Mouse (Mus musculus): ENCODE measurements around the gene Xpr1.

The Xpr1 gene

GRCm38 (mm10) chr1:155407697-155408576 is 9.3 kb downstream of the Xpr1 start:
- DNase-seq (ENCODE audit: extremely low read depth, low read depth, low spot score), result no peak

- no peak for DNase-seq (ENCODE audit: extremely low read depth, low read depth, low spot score)
These were observed 17.2 kb downstream of the Xpr1 start for GRCm38 (mm10) chr1:155400056-155400455.

- DNase-seq (ENCODE audit: extremely low read depth, low read depth, low spot score), result no peak
These were observed 22.4 kb downstream of the Xpr1 start for GRCm38 (mm10) chr1:155394829-155395228.

- DNase-seq (ENCODE audit: extremely low read depth, low read depth, low spot score), result no peak
These were observed 23.2 kb downstream of the Xpr1 start for GRCm38 (mm10) chr1:155394021-155394420.

- no peak for DNase-seq (ENCODE audit: extremely low read depth, low read depth, low spot score)
These were observed 24.4 kb downstream of the Xpr1 start for GRCm38 (mm10) chr1:155392825-155393224.

DNA sequence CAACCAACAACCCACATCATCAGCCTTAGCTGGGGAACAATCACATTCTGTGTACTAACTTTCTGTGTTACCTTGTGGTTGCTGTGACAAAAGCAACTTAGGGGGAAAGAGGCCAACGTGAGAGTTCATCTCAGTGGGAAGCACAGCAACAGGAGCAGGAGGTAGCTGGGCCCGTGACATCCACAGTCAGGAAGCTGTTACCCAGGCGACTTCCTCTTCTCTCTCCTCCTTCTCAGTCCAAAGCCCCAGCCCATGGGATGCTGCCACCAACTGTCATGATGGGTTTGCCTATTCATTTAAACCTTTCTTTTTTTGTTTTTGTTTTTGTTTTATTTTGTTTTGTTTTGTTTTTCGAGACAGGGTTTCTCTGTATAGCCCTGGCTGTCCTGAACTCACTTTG is 25.7 kb downstream of the Xpr1 start:
- no peak for DNase-seq (ENCODE audit: extremely low read depth, low read depth, low spot score)

GRCm38 (mm10) chr1:155388418-155388817 is 28.8 kb downstream of the Xpr1 start:
- DNase-seq (ENCODE audit: extremely low read depth, low read depth, low spot score), result no peak

DNA sequence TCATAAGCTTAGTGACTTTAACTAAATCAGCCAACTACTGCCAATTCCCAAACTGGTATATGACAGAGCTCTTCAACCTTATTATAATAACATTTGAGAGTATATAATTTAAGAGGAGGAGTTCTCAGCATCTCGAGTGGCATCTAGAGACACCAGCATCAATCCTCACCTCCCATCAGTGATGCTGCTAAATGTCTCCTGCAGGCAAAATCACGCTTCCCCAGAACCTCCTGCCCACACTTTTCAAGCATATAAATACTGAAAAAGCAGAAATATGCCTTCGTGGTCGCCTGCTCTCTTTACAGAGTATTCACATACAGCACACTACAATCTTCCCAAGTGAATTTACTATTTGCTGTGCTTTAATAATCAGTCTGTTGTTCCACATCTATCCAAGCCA is 30.7 kb downstream of the Xpr1 start:
- no peak for DNase-seq (ENCODE audit: extremely low read depth, low read depth, low spot score)

- DNase-seq (ENCODE audit: extremely low read depth, low read depth, low spot score), result no peak
These were observed 33.6 kb downstream of the Xpr1 start for GRCm38 (mm10) chr1:155383319-155384302.

GRCm38 (mm10) chr1:155381931-155382330 is 35.3 kb downstream of the Xpr1 start:
- DNase-seq (ENCODE audit: extremely low read depth, low read depth, low spot score), result no peak

DNA sequence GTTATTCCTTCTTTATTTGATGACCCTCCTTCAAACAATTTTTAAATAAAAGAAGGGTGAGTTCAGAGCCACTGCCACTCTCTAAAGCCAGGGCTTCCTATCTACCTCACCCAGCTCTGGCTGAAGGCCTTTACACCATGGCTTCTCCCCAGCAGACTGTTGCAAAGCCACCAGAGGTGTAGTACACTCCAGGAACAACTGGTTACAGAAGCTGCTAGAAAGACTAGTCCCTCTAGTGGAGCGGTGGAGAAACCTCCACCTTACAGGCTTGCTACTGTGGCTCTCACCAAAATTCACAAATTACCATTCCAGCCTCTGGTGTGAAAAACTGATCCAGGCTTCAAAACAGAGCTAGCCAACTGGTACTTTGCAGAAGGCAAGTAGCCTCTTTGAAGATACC is 37.9 kb downstream of the Xpr1 start:
- no peak for DNase-seq (ENCODE audit: extremely low read depth, low read depth, low spot score)

- DNase-seq (ENCODE audit: extremely low read depth, low read depth, low spot score), result no peak
These were observed 44.4 kb downstream of the Xpr1 start for GRCm38 (mm10) chr1:155372821-155373220.

DNA sequence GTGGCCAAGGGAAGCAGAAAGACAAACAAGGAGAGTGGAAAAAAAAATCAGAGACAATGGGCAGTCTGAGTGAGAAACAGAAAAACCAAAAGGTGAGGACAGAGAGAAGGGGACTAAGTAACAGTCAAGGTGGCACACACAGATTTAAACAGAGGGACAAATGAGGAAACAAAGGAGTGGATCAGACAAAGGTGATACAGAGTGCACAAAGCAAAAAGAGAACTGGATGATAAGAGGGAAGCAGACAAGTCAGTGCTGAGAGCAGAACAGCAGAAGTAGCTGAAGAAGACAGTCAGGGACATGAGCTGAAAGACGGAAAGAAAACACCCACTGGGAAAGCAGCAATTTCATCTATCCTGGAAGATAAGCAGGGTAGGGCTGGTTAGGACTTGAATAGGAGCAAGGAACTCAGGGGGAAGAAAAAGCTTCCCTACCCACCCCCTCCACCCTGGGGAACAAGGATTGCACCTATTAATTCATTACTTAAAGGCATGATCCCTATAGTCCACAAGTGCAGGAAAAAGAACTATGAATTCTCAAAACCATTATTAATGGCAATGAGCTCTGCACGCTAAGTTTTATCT is 47.0 kb downstream of the Xpr1 start:
- DNase-seq (ENCODE audit: extremely low read depth, low read depth, low spot score), result no peak

- DNase-seq (ENCODE audit: extremely low read depth, low read depth, low spot score), result no peak
These were observed 50.8 kb downstream of the Xpr1 start for GRCm38 (mm10) chr1:155366366-155366765.

- DNase-seq (ENCODE audit: extremely low read depth, low read depth, low spot score), result no peak
These were observed 55.6 kb downstream of the Xpr1 start for GRCm38 (mm10) chr1:155361502-155362126.

DNA sequence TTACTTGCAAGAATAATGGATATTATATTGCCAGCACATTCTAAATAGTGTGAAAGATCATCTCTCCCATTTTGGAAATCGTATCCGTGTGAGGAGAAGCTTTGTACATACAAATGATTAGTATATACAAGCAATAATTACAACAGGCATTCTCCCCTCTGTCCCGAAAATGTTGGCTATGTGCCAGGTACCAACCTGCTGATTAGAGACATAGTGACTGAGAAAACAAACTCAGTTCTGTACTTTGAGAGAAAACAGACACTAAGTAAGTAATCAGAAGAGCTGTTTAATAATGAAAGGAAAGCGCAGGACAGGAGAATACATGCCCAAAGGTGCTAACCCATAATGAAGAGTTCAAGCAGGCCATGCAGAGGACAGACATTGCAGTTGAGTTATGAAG is 64.1 kb downstream of the Xpr1 start:
- DNase-seq (ENCODE audit: extremely low read depth, low read depth, low spot score), result no peak

DNA sequence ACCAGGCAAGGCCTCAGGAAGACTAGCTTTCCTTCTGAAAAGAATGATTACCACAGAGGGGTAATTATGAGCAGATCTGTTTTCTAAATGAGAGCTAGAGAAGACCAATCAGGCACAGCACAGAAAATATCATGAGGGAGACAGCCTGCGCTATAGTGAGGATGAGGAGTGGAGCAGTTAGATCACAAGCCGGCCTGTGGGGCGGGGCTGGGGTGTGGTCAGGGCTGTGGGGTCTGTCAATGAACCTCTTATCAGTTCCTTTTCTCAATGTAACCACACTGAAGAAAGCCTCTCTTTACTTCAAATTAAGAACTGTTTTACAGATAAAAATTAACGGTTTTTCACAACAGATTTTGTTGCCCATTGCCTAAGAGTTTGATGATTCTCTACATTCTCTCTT is 65.7 kb downstream of the Xpr1 start:
- no peak for DNase-seq (ENCODE audit: extremely low read depth, low read depth, low spot score)

GRCm38 (mm10) chr1:155348491-155348890 is 68.7 kb downstream of the Xpr1 start:
- no peak for DNase-seq (ENCODE audit: extremely low read depth, low read depth, low spot score)

DNA sequence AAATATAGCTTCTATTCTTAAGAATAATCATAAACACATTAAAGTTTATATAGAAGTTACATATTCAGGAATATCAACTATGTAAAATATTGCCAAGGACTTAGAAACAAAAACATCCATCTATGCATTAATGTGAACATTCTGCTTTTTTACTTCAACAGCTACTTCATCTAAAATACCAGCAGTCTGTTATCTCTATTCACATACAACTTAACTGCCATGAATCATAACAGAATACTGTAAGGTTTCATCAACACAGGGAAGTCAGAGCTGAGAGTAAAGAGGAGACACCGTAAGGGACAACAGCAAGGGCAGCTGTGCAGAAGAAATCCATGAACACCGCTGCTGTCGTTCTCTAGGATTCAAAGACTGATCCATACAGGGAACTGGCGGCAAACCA is 69.9 kb downstream of the Xpr1 start:
- DNase-seq (ENCODE audit: extremely low read depth, low read depth, low spot score), result no peak

DNA sequence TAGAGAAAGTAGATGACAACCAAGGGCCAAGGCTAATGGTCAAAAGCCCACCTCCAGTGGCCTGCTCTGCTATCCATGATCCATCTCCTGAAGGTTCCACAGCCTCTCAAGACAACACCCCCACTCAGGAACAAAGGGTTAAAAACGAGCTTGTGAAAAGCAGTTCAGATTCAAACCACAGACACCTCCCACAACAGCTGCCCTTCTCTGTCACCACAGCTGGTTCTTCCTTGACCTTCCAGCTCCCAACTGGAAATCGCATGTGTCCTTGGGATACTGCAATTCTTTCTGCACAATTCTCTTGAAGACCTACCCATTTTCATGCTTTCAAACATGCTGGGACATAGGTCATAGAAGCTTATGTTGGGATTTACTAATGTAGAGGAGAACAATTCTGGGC is 73.2 kb downstream of the Xpr1 start:
- no peak for DNase-seq (ENCODE audit: extremely low read depth, low read depth, low spot score)

DNA sequence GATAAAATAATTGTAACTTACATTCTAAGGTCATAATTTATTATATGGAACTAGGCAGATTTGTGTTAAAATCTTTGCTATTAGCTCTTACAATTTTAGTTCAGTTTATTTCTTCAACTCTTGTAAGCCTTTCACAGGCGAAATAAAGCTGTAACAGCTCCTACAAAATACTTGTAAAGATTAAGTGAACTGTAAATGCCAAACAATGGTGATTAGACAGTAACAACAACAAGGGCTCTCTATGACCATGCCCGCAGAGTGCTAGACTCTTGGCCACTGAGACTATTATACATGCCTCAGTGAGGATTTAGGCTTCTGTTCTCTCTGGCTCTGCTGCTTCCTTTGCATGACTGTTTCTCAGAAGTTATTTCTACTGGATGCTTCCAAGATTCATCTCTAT is 77.6 kb downstream of the Xpr1 start:
- DNase-seq (ENCODE audit: extremely low read depth, low read depth, low spot score), result no peak
